Mouse (Mus musculus): ENCODE results near the gene Prim2. TPM values are rescaled to one million over a fixed set of nuclear protein-coding genes. Genes with fewer than 3 reads are reported as not detected.
A peak's percentile ranks its signal among the peaks of the same experiment; 100 is the strongest.

Gene Prim2
- 1 to 10 TPM; 1.0 to 1.2 TPM for total RNA-seq (2021)
- long read RNA-seq, experiment 1, partial matches to known transcripts: 0 of 1 reads
- long read RNA-seq, experiment 1, other reads (novel, unspliced or antisense): 0 of 1 reads
- long read RNA-seq, experiment 2, partial matches to known transcripts: 0 of 1 reads
- long read RNA-seq, experiment 2, other reads (novel, unspliced or antisense): 0 of 1 reads

DNA sequence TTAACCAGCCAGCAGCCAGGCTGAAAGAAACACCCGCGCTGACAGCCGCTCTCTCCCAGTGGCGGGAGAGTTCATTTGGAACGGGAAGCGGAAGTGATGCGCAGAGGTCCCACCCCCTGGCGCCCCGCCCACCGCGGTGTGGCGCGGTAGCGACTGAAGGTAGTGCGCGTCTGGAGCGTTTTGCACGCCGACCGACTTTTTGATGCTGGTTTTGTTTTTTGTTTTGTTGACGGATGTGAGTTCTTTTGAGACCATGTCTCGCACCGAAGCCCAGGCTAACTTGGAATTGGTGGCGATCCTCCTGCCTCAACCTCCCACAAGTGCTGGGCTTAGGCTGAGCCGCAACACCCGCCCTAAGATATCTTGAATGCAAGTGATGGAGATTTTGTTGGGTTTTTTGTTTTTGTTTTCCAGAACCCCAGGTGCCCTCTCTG, at the start of gene Prim2:
Gene Prim2, minus strand, starts transcription at position 88 of the 434 bp plus-strand sequence.
- DNase-seq (ENCODE audit: low spot score): peak; percentile 86

DNA sequence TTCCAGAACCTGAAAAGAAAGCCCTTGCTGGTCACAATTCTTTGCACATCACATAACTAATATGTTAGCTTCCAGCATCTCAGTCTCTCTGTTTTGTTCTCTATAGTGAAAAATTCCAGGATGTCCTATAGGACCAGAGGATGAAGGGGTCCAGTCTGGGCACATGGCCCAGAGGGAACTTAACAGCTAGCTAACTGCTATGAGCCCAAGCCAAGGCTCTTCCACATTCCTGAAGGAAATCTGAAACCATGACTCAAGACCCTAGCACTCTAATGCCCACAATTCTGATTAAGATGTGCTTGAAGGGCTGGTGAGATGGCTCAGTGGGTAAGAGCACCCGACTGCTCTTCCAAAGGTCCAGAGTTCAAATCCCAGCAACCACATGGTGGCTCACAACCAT, 48.0 kb upstream of the Prim2 start:
- DNase-seq (ENCODE audit: low spot score): no peak

DNA sequence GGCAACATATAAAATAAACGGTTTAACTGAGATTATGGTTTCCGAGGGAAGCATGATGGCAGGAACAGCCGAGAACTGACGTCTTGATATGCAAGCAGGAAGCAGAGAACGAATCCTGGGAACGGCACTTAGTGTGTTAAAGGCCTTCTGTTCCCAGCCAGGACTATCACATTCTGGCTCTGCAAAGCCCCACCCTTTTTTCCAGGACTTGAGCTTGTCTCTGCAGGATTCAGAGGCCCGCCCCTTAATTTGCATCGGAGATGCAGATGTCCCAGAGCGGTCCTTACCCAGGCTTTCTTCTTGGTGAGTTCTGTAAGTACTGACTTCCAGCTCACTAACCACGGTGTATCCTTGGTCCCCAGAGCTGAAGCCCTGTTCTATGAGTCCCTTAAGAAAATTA, 45.2 kb upstream of the Prim2 start:
- no peak for DNase-seq (ENCODE audit: low spot score)

- DNase-seq (ENCODE audit: low spot score): no peak
Measured at GRCm38 (mm10) chr1:33712026-33712425, 42.4 kb upstream of the Prim2 start.

- DNase-seq (ENCODE audit: low spot score): no peak
Measured at GRCm38 (mm10) chr1:33709615-33710014, 40.0 kb upstream of the Prim2 start.

DNA sequence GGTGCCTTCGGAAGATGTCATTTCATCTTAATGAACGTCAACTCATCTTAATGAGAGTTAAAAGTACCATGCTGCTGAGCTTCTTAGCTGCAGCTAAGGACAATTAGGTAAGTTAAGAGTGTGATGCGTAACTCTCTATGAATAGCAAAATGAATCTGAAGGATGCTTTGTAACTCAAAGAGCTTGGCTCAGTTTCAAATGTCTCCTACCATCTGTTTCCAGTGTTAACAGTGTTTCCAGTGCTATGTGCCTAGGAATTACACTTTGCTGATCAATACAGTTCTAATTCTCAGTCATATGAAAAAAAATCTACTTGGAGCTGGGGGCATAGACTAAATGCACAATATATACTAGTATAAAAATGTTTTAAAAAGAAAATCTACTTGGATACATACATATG, 31.6 kb upstream of the Prim2 start:
- no peak for DNase-seq (ENCODE audit: low spot score)

DNA sequence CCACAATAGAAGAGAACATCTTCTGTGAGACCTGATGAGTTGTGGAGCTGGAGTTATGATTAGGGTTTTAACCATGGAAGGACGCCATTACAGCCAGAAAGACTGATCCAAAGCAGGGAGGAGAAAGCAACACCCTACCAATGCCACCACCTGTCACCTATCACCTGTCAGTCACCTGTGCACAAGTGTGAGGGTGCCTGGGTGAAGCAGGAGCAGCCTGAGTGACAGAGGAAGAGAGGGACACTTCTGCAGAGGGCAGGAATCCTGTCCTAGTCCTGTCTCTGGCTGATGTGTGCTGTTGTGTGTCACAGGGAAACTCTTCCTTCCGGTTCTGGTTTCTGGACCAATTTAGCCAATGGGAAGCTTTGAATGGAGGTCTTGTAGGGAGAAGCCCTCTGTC, 26.4 kb upstream of the Prim2 start:
- DNase-seq (ENCODE audit: low spot score): no peak

DNA sequence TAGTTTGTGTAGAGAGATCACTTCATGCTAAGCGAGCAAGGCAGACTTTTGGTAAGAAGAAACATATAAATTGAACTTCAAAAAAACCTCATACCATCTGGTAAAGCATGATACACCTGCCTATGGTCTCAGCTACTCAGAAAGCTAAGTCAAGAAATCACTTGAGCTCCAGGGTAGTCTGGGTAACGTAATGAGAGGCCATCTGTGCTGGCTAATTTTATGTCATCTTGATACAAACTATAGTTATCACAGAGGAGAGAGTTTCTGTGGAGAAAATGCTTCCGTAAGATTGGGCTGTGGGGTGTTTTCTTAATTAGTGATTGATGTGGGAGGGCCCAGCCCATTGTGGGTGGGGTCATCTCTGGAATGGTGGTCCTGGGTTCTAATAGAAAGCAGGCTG, 24.3 kb upstream of the Prim2 start:
- DNase-seq (ENCODE audit: low spot score): no peak

DNA sequence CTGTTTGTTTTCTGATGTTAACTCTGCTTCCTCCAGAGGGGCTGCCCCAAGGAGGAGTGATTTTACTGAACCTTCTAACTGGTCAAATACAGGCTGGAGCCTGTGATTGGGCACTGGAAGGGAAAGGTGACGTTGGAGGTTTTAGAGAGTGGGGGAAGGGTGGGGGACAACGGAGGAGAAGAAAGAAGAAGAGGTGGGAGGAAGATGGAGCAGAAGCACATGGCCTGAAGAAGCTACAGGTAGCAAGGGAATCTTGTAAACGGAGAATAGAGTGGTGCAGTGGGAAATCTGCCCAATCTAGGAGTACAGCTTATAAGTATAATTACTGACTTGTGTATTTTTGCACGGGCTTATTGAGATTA, 20.5 kb upstream of the Prim2 start:
- DNase-seq (ENCODE audit: low spot score): no peak

DNA sequence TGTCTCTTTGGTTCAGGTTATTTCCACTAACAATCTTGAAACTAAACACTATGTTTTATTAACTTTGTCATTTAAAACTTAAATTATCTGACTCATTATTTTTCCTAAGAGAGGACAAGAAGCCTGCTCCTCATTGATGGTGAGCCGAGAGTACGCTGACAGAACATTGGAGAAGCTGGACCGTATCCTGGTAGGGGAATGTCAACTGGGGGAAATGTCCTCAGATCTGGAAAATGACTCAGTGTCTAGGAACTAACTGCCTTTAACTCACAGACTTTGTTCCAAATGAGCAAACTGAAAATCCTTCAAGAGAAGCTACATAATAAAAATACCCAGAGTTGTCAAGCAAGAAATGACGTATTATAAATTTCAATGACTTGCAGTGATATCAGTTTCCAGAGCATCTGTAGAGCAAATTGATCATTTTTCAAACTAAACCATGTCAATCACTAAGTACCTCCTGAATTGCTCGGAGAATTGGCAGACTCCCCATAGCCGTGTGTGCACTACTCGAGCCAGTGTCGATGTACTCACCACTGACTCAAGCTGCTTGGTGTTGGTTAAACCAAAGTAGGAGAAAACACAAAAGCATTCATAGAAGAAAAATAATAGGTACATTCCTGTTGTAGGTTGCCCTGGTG, 20.0 kb upstream of the Prim2 start:
- peak; percentile 16 for DNase-seq (ENCODE audit: low spot score)

DNA sequence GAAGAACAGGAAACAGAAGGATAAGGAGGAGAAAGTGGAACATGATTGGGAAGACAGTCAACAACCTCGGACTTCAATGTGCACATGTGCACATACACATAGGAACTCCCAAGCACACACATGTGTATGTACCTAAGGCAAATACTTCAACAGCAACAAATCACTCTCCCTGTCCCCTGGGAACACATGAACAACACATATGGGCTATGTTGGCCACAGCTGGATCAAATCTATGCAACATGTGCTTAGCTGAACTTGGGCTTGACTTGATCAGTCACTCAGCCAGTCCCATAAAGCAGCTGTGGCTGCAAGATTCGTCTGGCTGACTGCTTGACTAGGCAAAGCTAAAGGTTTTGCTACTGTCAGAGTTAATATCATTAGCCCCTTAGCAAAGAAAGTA, 19.2 kb upstream of the Prim2 start:
- no peak for DNase-seq (ENCODE audit: low spot score)

- DNase-seq (ENCODE audit: low spot score): peak; percentile 15
Measured at GRCm38 (mm10) chr1:33684459-33684858, 14.9 kb upstream of the Prim2 start.

- DNase-seq (ENCODE audit: low spot score): no peak
Measured at GRCm38 (mm10) chr1:33680890-33681289, 11.3 kb upstream of the Prim2 start.

DNA sequence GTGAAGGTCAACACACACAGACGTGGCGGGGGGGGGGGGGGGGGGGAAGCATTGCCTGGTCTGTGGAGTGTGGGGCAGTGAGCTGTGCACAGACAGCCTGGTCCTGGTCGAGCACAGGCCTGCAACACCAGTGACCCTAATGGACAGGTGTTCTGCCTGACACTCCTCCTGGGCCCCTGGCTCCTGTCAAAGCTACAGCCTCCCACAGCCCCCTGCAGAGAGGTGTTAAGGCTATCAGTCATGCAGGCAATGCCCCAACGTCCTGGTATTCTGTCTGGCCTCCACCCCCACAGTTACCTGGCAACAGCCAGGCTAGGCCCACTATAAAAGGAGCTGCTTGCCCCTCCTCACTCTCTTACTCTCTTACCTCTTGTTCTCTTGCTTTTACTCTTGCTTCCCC, 10.8 kb upstream of the Prim2 start:
- DNase-seq (ENCODE audit: low spot score): no peak

- peak; percentile 56 for DNase-seq (ENCODE audit: low spot score)
Measured at GRCm38 (mm10) chr1:33673158-33673960, 3.8 kb upstream of the Prim2 start.

- DNase-seq (ENCODE audit: low spot score): peak; percentile 24
Measured at GRCm38 (mm10) chr1:33672514-33672913, 2.9 kb upstream of the Prim2 start.

DNA sequence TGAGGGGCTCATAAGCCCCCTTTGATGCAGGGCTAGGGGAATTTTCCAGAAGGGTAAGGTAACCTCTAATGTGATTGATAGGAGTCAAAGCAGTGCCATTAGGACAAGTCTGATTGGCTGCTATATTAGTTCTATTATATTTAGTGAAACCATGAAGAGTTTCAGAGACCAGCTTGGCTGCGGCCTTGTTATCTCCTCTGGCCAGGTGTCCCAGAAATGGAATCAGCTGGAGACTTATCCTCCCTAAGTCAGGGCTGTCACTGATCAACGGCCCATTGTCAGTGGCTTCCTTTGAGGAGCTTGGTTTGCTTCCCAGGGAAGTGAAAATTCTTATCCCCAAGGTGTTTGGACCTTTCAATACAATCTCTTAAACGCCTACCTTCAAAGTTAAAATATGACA, 2.5 kb upstream of the Prim2 start:
- DNase-seq (ENCODE audit: low spot score): no peak

DNA sequence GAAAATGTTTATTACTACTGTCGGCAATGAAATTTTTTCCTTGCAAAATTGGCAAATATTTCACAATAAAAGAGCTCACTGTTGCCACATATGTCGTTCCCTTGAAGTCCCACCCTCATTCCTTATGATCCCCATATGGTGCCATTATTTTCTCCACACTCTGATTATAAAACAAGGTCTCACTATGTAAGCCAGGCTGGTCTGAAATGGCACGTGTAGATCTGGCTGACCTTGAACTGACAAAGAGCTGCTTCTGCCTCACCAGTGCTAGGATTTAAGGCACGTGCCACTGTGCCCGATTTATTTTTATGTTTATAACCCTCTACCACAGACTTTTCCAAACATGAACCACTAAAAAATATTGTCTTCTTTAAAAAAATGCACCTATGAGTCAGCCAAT, 1.8 kb upstream of the Prim2 start:
- no peak for DNase-seq (ENCODE audit: low spot score)

DNA sequence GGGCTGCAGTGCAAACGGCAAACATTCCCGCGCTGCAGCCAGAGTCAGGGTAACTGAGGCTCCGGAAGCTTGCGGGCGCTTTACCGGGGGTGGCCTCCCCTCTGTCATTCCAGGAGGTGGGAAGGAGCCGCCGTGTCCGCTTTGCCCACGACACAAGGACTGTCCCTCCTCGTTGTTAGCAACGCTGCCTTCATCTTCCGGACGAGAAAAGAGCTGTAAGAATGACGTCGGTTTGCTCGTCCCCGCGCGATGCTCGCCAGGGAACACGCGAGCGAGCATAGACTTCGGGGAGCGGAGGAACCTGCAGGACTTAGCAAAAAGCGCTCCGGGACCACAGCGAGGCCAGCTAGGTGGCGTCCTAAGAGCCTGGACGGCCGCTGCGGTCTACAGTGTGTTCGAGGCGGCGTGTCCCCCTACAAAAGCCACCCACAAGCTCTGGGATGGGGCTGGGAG, 595 bp upstream of the Prim2 start:
- peak; percentile 47 for DNase-seq (ENCODE audit: low spot score)

GRCm38 (mm10) chr1:33663605-33664117, 5.9 kb downstream of the Prim2 start:
- no peak for DNase-seq (ENCODE audit: low spot score)

DNA sequence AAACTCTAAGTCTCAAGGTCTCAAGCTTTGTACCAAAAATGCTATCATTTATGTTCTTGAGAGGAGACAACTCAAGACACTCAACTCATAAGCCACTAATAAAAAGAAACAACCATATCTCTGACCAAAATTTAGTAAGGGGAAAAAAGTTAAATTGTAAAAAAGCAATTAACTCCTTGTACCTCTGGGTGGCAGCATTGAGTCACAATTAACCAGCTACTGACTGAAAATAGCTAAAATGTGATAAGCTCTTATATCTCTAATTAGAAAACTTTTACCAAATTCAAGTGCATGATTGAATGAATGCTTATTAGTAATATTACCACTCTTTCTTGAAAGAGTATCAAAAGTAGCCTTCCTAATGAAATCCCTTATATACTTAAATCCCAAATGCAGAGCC, 6.4 kb downstream of the Prim2 start:
- peak; percentile 19 for DNase-seq (ENCODE audit: low spot score)

- no peak for DNase-seq (ENCODE audit: low spot score)
Measured at GRCm38 (mm10) chr1:33658302-33658701, 11.3 kb downstream of the Prim2 start.
